Mouse (Mus musculus) stomach, embryonic 14.5 days (tissue): ENCODE results near the gene AC109138.7. TPM values are rescaled to one million over a fixed set of nuclear protein-coding genes. Genes with fewer than 3 reads are reported as not detected.

Source experiments
- ATAC-seq: fragments of 200-750 bp; cut with Nextera tagmentation; 2 replicates; pipeline ENCODE4 v1.8.0; 2017; ENCODE audit warnings: low read depth, moderate TSS enrichment; ENCODE audit not compliant: insufficient number of reproducible peaks, insufficient read depth, low FRiP score
- H3K27ac ChIP-seq: fragments of 300-500 bp; sonication (generic); 2 replicates; pipeline ENCODE4 v1.5.1; 2014; ENCODE audit warnings: mild to moderate bottlenecking, low read length, moderate library complexity, mixed read lengths
- H3K27me3 ChIP-seq: fragments of 300-500 bp; sonication (generic); 2 replicates; pipeline ENCODE4 v1.6.1; 2014; ENCODE audit warnings: low read length, control low read depth, mixed read lengths; ENCODE audit not compliant: control insufficient read depth, insufficient read depth
- H3K36me3 ChIP-seq: fragments of 300-500 bp; sonication (generic); 2 replicates; pipeline ENCODE4 v1.6.1; 2014; ENCODE audit warnings: mild to moderate bottlenecking, control low read depth, low read length, moderate library complexity, mixed read lengths; ENCODE audit not compliant: control insufficient read depth, insufficient read depth
- H3K4me1 ChIP-seq: fragments of 300-500 bp; sonication (generic); 2 replicates; pipeline ENCODE4 v1.6.1; 2014; ENCODE audit warnings: low read length, control low read depth, mixed read lengths; ENCODE audit not compliant: control insufficient read depth, insufficient read depth
- H3K4me2 ChIP-seq: fragments of 300-500 bp; sonication (generic); replicated peaks from 2 replicates; pipeline ENCODE4 v1.6.1; 2014; ENCODE audit warnings: low read depth, low read length, control low read depth
- H3K4me3 ChIP-seq: fragments of 300-500 bp; sonication (generic); 2 replicates; pipeline ENCODE4 v1.5.1; 2014; ENCODE audit warnings: low read depth, low read length, control low read depth
- H3K9ac ChIP-seq: fragments of 300-500 bp; sonication (generic); replicated peaks from 2 replicates; pipeline ENCODE4 v1.6.1; 2014; ENCODE audit warnings: low read depth, mild to moderate bottlenecking, control low read depth, low read length, moderate library complexity, mixed read lengths
- H3K9me3 ChIP-seq: fragments of 300-500 bp; sonication (generic); 2 replicates; pipeline ENCODE4 v1.6.1; 2016; ENCODE audit warnings: low read depth, low read length, control low read depth; ENCODE audit not compliant: control insufficient read depth
- WGBS: fragments of 180-500 bp; shearing (Covaris S2); extraction: QIAGEN DNeasy Blood & Tissue Kit; methylation state at CpG from one replicate; pipeline ENCODE4 v1.1.7; 2014; 5-methylcytosine and 5-hydroxymethylcytosine counted together
- polyA plus RNA-seq: library from polyadenylated mRNA; unstranded; fragments of >200 nt; fragmentation: Nextera tagmentation; extraction: Ambion mirVana; gene quantifications from 2 replicates; pipeline ENCODE4 v1.2.1, GENCODE M21; 2014

Gene AC109138.7
- polyA plus RNA-seq, 1 experiment from 2014 or later = not detected

GRCm38 (mm10) chr19:4190831-4191334 lies 23.3 kb upstream of the AC109138.7 start, which contains the start of gene Tbc1d10c:
TSS of gene Tbc1d10c (minus strand) at chr19:4191284.
- Histone ChIP-seq H3K36me3 (peaks cover 30% of the 10 kb centered on the region), H3K4me2 (peak within 1 kb of the TSS; percentile 97), H3K9me3 (no peaks in the 10 kb centered on the region), H3K4me3 (peak within 1 kb of the TSS; percentile 98), H3K27me3 (no peaks in the 10 kb centered on the region), H3K9ac (peak within 1 kb of the TSS; percentile 92), H3K27ac (peak within 1 kb of the TSS; percentile 96), H3K4me1 (peaks cover 13% of the 10 kb centered on the region)
- WGBS = 29% methylated on average over 4 of the region's 4 CpGs
- ATAC-seq = no peak

GRCm38 (mm10) chr19:4191528-4192250 lies 22.5 kb upstream of the AC109138.7 start, which contains the start of gene Ppp1ca:
TSS of gene Ppp1ca (plus strand) at chr19:4192065.
- 4% methylated on average over 44 of the region's 47 CpGs for WGBS
- Histone ChIP-seq H3K27ac (peak within 1 kb of the TSS; percentile 96), H3K36me3 (peaks cover 37% of the 10 kb centered on the region), H3K27me3 (no peaks in the 10 kb centered on the region), H3K4me3 (peak within 1 kb of the TSS; percentile 98), H3K4me1 (peaks cover 21% of the 10 kb centered on the region), H3K9me3 (no peaks in the 10 kb centered on the region), H3K9ac (peak within 1 kb of the TSS; percentile 92), H3K4me2 (peak within 1 kb of the TSS; percentile 97)
- ATAC-seq = peak; percentile 94

- peak overlapping the region; percentile 96 for H3K27ac ChIP-seq
- H3K27me3 ChIP-seq = no peaks in the 10 kb centered on the region
- H3K4me1 ChIP-seq = peaks cover 23% of the 10 kb centered on the region
- peak overlapping the region; percentile 92 for H3K9ac ChIP-seq
- peak overlapping the region; percentile 98 for H3K4me3 ChIP-seq
- no peaks in the 10 kb centered on the region for H3K9me3 ChIP-seq
- peak; percentile 39; the same call in 1 of the 2 replicates for ATAC-seq
- peaks cover 44% of the 10 kb centered on the region for H3K36me3 ChIP-seq
- peak overlapping the region; percentile 97 for H3K4me2 ChIP-seq
- WGBS = under 1% methylated on average over 52 of the region's 52 CpGs
These were observed 21.7 kb upstream of the AC109138.7 start for GRCm38 (mm10) chr19:4192251-4192985.

GRCm38 (mm10) chr19:4193129-4193528 lies 21.0 kb upstream of the AC109138.7 start:
- Histone ChIP-seq H3K36me3 (peaks cover 46% of the 10 kb centered on the region), H3K4me3 (peak overlapping the region; percentile 98), H3K27me3 (no peaks in the 10 kb centered on the region), H3K9ac (peak overlapping the region; percentile 92), H3K9me3 (no peaks in the 10 kb centered on the region), H3K4me2 (peak overlapping the region; percentile 97), H3K27ac (no peak overlapping the region), H3K4me1 (peaks cover 23% of the 10 kb centered on the region)
- 47% methylated on average over 6 of the region's 6 CpGs for WGBS
- no peak for ATAC-seq

GRCm38 (mm10) chr19:4194021-4194724 lies 20.0 kb upstream of the AC109138.7 start:
- Histone ChIP-seq H3K4me3 (no peak overlapping the region), H3K9ac (no peak overlapping the region), H3K4me2 (no peak overlapping the region), H3K27ac (no peak overlapping the region), H3K36me3 (peaks cover 54% of the 10 kb centered on the region), H3K4me1 (peaks cover 23% of the 10 kb centered on the region), H3K27me3 (no peaks in the 10 kb centered on the region), H3K9me3 (no peaks in the 10 kb centered on the region)
- 81% methylated on average over 8 of the region's 8 CpGs for WGBS
- ATAC-seq = no peak

- 73% methylated on average over 12 of the region's 12 CpGs for WGBS
- peaks cover 23% of the 10 kb centered on the region for H3K4me1 ChIP-seq
- ATAC-seq = no peak
- no peaks in the 10 kb centered on the region for H3K9me3 ChIP-seq
- no peak overlapping the region for H3K4me2 ChIP-seq
- no peaks in the 10 kb centered on the region for H3K27me3 ChIP-seq
- no peak overlapping the region for H3K9ac ChIP-seq
- no peak overlapping the region for H3K4me3 ChIP-seq
- H3K36me3 ChIP-seq = peaks cover 61% of the 10 kb centered on the region
- H3K27ac ChIP-seq = no peak overlapping the region
These were observed 19.1 kb upstream of the AC109138.7 start for GRCm38 (mm10) chr19:4194776-4195650.

- H3K36me3 ChIP-seq = peaks cover 65% of the 10 kb centered on the region
- H3K4me1 ChIP-seq = peaks cover 31% of the 10 kb centered on the region
- no peak for ATAC-seq
- H3K27me3 ChIP-seq = no peaks in the 10 kb centered on the region
- H3K9ac ChIP-seq = no peak overlapping the region
- no peak overlapping the region for H3K4me3 ChIP-seq
- no peak overlapping the region for H3K27ac ChIP-seq
- no peaks in the 10 kb centered on the region for H3K9me3 ChIP-seq
- WGBS = 54% methylated on average over 2 of the region's 2 CpGs
- H3K4me2 ChIP-seq = no peak overlapping the region
These were observed 18.1 kb upstream of the AC109138.7 start for GRCm38 (mm10) chr19:4196048-4196447.
